Mouse (Mus musculus) cerebellum, adult 2 months (tissue): Measurements from ENCODE around the gene Sgpl1.

Experiments
- CTCF ChIP-seq: fragments of 200-500 bp; IDR thresholded peaks from 2 replicates; pipeline ENCODE4 v1.5.1; 2011; ENCODE audit warnings: low read depth, mild to moderate bottlenecking, control low read depth, low read length, moderate library complexity, borderline replicate concordance; ENCODE audit not compliant: insufficient read depth
- POLR2A ChIP-seq: fragments of 200-500 bp; IDR thresholded peaks from 2 replicates; pipeline ENCODE4 v1.6.1; 2011; ENCODE audit warnings: low read length, control low read depth, borderline replicate concordance; ENCODE audit not compliant: insufficient read depth

GRCm38 (mm10) chr10:61176221-61176790 lies 28.8 kb upstream of the Sgpl1 start:
- no peak for TF ChIP-seq CTCF
- no peak for TF ChIP-seq POLR2A
